Mouse (Mus musculus): ENCODE results near the gene Ip6k1.

- no peak for TF ChIP-seq GATA1 (IDR thresholded peaks at IDR 0.05; ENCODE audit: borderline replicate concordance, low read length)
- TF ChIP-seq CTCF (IDR thresholded peaks at IDR 0.05; ENCODE audit: low read depth, low read length): no peak
- TF ChIP-seq POLR2AphosphoS5 (IDR thresholded peaks at IDR 0.05; ENCODE audit: insufficient replicate concordance, low read depth, low read length): no peak
- no peak for TF ChIP-seq TAL1 (conservative IDR thresholded peaks at IDR 0.05; ENCODE audit: low read depth, low read length)
Observed at GRCm38 (mm10) chr9:107987950-107988349, 14.4 kb upstream of the Ip6k1 start.

Measured in G1E (cell line).